Mouse (Mus musculus) brain, adult 2 months (tissue): ENCODE measurements at regions not wholly inside any gene's neighbourhood (a gene's known extent, or its start where the extent isn't known, plus 50 kb on each side); places are given as distances from the start of the nearest gene placed in this dataset.

Experiments
- DNase-seq: peaks from one replicate; pipeline ENCODE4 v3.0.0; 2011; ENCODE audit warnings: low read depth, low spot score

DNA sequence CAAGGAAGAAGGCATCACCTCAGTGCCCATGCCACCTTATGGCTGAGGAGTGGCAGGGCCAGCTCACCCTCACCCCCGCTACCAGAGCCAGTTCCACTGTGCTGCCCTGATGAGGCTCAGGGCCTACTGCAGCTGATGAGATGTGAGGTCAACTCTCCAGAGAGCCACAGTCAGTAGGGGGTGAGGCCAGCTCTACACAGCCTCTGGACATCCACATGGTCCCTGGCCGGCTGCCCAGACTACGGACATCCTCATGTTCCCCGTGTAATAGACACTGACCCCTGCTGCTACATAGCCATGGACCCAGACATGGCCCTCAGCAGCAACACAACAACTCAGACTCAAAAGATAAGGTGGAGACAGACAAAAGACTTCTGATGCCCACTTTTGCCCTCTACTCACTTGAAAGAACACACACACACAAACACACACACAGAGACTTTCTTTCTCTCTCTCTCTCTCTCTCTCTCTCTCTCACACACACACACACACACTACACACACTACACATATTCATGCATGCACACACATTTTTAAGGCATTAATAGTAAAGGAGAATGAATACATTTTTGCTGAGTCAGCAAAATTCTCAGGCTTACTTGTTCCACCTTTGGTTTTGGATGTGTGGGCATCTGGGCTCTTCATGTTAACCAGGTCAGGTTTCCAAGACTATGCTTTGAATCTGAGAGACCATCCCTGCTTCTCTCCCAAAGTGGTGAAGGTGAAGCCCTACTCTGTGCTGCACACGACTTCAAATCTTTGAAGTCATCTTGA lies 604.4 kb upstream of the Nrp1 start:
- DNase-seq = no peak

DNA sequence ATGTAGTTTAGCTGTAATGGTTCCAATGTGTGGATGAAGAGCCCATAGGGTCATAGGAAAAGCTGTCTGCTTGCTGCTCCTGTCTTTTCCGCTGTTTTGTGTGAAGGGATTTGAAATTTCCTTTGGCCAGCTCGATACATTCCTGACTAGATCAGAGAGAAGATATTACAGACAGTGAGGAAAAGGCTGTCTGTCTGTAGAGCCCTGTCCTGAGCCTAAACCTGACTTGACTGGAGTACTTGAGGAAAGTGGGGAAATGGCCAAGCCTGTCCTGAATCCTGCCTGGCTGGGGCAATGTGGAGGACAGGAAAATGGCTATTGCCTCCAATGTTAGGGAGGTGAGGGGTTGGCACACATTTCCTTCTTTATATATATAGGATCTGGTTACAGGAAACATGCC lies 601.0 kb upstream of the Nrp1 start:
- no peak for DNase-seq

DNA sequence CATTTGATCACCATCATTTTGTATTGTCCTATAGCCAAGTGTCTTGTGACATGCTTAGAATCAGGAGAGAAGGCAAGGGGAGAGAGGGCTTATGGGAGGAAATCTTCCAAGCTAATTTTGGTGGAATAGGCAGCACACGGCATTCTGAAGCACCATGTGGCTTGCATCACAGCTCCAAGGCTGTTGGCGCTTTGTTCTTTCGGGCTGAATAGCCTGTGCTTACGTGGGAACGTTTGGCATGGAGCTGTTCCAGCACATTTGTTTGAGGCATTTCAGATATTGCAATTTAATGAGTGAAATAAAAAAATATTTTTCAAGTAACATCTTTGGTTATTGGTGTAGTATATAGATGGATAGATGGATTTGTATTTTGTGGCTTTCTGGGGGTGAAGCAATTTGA lies 598.5 kb upstream of the Nrp1 start:
- peak; percentile 62 for DNase-seq

DNA sequence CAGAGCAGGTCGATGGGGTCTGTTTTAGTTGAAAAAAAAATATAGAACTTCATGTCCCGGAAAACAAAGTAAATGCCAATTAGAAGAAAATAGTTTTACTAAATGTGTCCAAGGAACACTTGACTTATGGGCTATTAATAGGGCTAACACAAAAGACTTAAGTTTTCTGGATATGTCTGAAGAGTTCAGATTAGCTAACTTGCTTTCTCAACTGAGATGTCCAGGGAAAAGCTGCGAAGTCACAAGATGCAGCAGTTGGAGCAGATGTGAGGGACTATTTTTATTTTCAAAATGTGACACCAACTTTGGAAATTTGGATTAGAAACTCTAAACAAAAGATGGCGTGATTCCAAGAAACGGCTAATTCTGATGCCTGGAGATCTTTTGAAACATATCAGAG lies 593.2 kb upstream of the Nrp1 start:
- no peak for DNase-seq

DNA sequence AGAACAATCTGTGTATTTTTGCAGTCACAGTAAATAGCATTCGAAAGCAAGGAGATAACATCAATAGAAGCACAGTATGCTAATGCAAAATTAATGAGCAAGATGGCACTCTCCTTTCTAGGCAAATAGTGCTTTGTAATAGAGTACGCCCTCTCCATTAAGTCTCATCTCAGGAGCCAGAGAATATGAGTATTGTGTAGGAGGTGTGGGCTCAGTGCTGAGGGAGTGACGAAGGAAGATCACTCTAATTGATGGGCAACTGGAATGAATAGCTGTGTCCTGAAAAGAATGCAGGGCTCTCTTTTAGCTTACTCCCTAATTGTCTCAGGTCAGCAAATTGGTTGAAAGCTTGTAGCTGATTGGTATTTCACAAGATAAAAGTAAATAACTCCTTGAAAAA lies 590.1 kb upstream of the Nrp1 start:
- DNase-seq = peak; percentile 9

DNA sequence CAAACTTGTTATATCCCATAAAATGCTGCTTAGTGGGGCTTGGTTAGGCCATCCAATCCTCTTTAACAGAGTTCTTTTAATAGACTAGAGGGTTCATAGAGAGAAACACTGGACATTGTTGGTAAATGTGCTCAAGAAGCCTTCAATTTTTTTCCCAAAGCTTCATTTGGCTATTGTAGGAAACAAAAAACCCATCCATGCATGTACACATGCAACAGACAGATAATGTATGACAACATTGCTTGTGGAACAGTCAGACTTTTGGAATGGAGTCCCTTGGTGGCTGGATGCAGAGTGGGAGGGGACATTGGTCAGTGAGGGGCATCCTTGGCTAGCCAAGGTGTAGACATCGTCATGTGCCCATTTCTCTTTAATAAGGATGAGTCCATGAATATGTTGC lies 588.8 kb upstream of the Nrp1 start:
- no peak for DNase-seq

DNA sequence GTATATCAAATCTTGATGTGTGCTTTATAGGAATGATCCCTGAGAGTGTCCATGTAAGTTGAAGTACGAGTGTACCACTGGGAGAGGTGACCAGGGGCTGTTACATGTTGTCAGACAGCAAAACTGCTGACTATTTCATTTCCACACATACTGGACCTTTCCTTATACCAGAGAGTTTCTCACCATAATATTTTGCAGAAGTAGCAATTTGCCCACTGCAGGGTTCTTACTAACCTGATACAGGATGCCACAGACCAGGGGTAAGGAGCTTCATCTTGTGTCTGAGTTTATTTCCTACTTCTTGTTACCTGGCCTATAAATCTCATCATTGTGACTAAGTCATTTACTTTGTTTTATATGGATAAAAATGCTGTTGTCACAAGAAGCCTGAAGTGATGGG lies 586.6 kb upstream of the Nrp1 start:
- no peak for DNase-seq

DNA sequence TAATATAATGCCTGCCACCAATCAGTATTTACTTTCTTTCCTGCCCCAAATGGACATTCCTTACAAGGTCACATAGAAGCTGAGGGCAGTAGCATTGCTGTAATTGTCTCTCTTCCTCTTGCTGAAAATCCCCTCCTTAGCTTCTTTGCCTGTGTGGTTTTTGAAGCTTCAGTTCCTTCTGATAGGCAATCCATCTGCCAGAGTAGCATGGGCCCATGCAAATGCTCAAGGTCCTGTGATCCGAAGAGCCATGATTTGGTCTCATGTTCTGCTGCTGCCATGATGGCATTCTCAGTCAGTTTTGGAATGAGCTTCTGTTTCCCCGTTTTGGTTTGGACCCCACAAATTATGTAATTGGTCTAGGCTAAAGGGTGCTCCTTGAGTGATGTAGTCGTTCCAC lies 586.0 kb upstream of the Nrp1 start:
- no peak for DNase-seq

DNA sequence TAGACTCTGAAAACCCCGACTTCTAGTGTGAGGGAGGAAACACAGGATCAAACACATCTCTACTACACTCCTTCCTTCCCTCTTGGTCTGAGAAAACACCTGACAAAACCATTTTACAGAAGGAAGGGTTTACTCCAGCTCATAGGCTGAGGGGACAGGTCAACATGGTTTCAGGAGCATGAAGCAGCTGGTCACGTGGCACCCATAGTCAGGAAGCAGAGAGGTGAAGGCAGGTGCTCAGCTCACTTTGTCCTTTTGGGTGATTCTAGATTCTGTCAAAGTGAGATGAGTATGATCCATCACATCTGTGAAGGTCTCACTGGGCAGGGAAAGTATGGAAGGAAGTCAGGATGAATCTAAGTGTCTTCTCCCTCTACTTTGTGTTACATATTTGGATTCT lies 585.5 kb upstream of the Nrp1 start:
- no peak for DNase-seq

DNA sequence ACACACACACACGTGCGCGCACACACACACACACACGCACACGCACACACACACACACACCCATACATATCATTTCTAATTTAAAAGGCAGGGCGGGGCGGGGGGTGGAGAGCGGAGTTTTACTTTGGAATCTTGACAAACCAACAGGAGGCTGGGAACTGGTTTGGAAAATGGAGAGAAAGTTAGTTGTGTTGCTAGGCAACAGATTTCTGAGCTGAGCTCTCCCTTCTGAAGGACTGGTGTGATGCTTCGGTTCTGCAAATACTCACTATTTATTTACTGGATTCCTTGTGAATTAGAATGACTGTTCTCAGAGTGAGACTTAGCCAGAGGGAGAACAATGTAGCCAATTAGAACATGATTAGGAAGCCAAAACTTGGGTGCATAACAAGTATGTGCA lies 583.8 kb upstream of the Nrp1 start:
- DNase-seq = peak; percentile 84

DNA sequence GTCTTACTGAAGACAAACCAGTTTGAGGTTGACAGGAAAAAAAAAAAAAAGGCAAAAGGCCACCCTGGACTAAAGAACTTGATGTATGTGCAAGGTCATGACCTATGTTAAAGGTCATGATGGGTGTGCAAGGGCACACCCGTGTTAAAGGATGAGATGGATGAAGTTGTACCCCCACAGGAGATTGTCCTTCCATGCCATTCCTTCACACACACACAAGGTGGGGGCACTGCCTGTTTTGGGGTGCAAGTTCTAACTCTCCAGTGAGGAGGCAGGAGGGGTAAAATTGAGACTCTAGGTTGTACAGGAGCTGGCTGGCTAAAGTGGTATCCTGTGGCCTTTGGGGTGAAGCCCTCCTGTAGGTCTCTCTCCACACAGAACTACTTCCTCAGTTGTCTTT lies 583.2 kb upstream of the Nrp1 start:
- no peak for DNase-seq

DNA sequence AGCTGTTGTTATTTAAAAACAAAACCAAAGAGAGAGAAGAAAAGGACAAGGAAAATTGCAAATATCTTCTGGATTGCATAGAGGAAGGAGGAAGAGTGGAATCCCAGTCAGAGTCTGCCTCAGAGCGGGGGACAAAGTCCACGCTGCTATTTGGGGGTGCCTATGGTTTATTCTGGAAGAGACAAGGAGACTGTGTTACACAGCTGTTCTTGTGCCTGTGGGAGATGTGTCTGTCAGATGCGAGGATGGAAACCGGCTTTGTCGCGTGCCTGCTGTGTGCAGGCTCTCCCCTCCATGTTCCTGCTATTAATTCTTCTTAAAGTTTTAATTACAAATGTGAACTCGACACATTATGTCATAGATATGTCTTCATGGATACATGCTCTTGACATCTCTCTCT lies 582.7 kb upstream of the Nrp1 start:
- DNase-seq = peak; percentile 34

DNA sequence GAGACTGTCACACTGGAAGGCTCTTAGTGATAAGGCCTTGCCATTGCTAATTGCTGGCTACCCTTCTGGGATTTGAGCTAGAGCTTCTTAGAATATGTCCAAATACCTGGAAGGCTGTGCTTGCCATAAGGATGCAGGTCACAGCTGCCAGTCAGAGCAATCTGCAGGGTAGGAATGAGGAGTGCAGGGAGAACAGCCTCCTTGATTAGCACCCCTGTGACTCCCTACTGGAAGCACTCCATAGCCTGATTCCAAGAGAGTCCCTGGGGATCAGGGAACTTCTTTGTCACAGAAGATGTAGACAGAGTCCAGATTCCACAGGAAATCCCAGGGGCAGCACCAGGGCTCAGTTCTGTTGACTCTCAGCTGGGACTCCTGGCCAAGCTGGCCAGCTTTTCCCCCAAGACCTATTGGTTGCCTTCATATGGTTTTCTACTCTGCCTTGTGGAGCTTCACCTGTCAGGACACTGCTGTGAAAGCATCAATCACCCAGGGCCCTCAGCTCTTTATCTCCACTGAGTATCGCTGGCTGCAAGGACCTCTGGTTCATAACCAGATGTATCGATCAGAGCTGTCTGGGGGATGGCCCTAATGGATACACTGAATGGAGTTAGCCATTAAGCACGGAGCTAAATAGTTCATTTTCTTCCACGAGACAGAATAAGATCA lies 579.9 kb upstream of the Nrp1 start:
- DNase-seq = no peak

DNA sequence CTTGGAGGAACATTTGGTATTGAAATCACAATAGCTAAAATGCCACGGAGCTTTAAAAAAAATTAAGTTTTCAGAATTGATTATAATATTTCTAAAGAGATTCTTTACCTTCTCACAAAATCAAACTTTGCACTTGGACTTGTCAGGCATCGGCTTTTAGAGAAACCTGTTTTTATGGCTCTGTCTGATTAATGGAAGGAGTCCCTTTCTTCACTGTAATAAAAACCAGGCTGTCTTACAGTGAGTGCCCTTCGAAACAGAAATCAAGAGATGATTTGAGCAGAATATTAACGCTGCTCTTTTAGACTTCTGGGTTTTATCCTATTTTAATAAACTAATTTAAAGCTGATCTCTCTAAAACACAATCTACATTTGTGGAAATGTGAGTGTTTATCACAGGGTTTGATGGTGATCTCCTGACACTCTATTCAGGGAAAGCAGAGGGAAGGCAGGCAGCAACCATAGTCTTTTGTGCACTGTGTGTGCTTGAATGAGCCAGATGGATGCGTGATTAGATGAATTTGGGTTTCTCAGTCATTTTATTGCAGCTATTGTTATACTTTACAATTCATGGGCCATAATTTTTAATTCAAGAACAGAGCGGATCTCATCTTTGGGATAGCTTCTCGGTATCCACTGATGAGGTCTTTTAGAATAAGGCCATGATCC lies 579.2 kb upstream of the Nrp1 start:
- no peak for DNase-seq

DNA sequence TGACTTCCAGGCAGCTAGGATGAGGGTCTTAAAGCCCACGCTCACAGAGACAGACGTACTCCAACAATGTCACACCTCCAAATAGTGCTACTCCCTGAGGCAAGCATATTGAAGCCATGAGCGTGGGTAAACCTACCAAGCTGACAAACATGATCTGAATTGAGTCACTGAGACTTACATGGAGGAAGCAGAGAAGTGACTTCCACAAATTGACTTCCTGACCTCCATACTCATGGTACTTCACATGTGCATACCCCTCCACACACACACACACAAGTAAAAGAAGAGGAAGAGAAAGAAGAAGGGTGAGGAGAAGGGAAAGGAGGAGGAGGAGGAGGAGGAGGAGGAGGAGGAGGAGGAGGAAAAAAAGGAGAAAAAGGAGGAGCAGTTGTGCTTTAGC lies 577.8 kb upstream of the Nrp1 start:
- no peak for DNase-seq

DNA sequence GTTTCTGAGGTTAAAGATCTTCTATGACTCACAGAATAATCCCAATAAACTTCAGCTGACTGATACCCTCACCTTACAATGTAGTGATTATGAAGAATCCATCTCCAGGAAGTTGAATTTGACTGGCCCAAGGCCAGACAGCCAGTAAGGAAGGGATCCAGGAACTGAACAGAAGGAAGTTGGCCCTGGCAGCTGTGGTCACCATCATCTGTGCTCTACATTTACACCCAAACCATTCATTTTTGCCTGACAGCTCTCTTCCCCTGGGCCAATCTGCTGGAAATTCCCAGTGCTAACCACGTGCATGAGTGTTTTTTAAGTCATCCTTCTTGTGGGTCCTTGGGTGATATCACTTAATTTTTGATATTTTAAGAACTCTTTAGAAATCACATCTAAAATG lies 577.4 kb upstream of the Nrp1 start:
- DNase-seq = no peak

DNA sequence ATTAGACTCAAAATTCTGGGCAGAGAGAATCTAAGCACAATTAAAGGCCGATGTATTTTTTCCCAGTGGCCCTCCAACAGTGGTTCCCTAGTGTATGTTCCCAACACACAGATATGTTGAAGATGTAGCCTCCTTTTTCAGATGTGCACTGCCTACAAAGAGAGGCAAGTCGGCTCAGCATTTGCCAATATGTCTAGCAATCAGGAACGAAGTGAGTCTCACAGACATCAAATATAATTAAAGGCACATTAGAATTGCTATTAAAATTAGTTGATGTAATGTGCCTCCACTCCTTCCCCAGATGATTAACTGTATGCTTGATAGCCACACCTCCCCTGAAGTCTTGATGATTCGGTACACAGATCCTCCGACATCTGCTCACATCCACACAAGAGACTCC lies 565.8 kb upstream of the Nrp1 start:
- DNase-seq = no peak

DNA sequence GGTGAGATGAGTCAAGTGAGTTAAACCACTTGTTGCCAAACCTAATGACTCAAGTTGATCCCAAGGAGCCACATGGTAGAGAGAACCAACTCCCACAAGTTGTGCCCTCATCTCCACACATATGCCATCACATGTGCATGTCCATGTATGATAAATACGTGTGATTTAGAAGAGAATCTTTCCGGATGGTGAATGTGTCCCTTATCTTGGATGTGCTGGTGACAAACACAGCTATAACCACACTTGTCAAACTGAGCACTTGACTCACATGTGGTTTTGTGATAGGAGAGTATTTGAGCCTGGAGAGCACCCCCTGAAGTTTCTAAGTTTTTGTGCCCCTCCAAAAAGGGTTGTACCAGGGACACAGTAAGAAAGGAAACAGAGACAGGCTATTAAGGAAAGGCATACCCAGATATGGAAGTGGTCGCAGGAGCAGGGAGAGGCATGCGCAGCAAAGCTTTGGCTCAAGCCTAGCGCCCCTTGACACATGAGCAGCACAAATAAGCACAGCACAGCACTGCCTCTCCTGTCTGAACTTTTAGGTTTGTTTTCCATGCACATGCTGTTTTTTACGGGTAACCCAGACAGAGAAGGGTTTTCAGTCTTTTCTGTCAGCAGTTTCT lies 558.4 kb upstream of the Nrp1 start:
- no peak for DNase-seq

DNA sequence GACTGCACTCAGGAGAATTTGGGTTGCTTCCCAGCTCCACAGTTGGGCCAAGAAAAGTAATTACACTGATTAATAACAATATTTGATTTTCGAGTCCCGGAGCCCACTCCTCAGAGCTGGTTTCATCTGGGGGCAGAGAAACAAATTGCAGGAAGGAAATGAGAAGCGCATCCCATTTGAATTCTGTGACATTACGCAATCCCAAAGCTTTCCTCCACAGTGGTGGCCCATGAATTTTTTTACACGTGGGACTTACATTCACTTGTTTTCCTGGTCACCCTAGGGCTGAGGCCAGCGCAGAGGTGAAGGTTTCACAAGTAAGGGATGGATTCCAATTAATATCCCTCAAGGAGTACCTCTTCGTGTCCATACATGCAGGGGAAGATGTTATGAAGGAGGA lies 556.3 kb upstream of the Nrp1 start:
- DNase-seq = no peak

DNA sequence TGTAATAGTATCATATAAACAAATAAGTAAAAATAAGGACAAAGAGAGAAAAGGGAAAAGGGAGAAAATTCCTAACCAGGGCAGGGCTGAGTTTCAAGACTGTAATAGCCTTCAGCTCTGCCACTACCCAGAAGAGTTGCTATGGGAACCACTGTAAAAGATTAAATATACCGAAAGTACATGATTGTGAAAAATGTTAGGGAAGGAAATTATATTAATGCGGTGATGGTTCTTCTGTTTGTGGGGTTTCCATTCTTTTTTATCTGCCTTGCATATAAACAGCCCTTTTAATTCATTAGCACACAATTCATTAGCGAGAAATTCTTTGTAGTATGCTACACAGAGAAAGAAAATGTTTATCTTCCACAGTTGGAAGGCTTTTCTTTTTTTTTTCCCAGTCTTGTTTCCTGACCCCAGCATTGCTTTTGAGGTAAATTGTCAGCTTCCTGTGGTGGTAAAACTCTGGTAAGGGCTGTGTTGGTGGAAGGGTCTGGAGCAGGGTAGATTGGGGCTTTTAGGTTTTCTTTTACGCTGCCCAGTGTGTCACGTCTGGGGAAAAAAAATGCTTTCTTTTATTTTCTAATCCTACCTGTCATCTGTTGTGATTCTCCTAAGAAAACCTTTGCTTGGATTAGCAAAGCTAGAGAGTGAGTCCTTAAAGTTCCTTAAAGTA lies 555.6 kb upstream of the Nrp1 start:
- no peak for DNase-seq

DNA sequence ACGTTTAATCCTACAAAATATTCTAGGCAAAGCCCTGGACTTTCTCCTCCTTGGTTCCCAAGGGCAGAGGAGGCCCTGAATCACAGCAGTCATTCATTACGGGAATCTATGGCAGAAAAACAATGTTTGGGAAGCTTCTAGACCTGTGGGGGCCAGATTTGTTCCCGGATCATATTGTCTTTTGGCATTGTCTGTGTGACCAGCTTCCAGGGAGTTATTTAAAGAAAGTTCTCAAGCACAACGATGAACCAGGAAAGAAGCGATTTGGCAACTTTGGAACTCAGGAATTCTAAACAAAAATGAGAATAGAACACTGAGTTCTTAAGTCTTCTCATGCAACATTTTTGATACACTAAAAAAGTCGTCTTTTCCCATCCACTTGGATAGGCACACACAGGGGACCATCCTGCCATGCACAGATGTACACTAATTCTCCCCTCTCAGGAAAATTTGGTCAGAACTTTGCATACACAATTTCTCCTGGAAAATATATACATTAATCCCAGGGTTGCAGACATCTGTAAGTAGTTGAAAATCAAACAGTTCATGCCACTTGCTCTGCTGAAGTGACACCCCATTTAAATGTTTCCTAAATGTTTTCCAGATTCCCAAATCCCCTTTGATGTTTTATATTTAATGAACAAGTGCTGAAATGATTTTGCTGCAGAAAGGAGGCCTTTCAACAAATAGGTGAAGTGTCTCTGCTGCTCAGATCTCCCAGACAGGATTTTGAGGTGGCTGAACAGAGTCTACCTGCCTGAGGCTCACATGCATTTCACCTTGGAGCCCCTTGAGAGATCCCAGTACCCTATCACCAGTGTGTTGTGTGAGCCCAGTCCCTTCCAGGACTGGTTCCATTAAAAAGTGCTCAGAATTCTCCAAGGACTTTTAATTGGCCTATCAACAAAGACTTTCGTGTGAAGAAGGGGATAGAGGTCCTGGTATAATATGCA lies 548.9 kb upstream of the Nrp1 start:
- peak; percentile 34 for DNase-seq
